Mouse (Mus musculus) midbrain, embryonic 13.5 days (tissue): ENCODE measurements around the gene Klra1. TPM values are rescaled to one million over a fixed set of nuclear protein-coding genes. Genes with fewer than 3 reads are reported as not detected.
"Not testable (repeated sequence)": the region's sequence is repeated elsewhere in the genome, so short reads cannot be mapped to it uniquely, and the experiment has no call there.

ENCODE experiments used
- ATAC-seq: fragments of 200-750 bp; cut with Nextera tagmentation; 2 replicates; pipeline ENCODE4 v1.8.0; 2017; ENCODE audit warnings: mild to moderate bottlenecking, moderate TSS enrichment, moderate library complexity
- H3K27ac ChIP-seq: fragments of 300-500 bp; sonication (generic); 2 replicates; pipeline ENCODE4 v1.5.1; 2015; ENCODE audit warnings: inconsistent platforms, mild to moderate bottlenecking, moderate library complexity
- H3K27me3 ChIP-seq: fragments of 300-500 bp; sonication (generic); 2 replicates; pipeline ENCODE4 v1.6.1; 2015; ENCODE audit warnings: mild to moderate bottlenecking, inconsistent platforms
- H3K36me3 ChIP-seq: fragments of 300-500 bp; sonication (generic); 2 replicates; pipeline ENCODE4 v1.6.1; 2015; ENCODE audit warnings: mild to moderate bottlenecking, inconsistent platforms
- H3K4me1 ChIP-seq: fragments of 300-500 bp; sonication (generic); replicated peaks from 2 replicates; pipeline ENCODE4 v1.6.1; 2015; ENCODE audit warnings: inconsistent platforms
- H3K4me2 ChIP-seq: fragments of 300-500 bp; sonication (generic); replicated peaks from 2 replicates; pipeline ENCODE4 v1.6.1; 2015; ENCODE audit warnings: moderate library complexity, mild to moderate bottlenecking, inconsistent platforms
- H3K4me3 ChIP-seq: fragments of 300-500 bp; sonication (generic); replicated peaks from 2 replicates; pipeline ENCODE4 v1.5.1; 2015; ENCODE audit warnings: mild to moderate bottlenecking, inconsistent platforms
- H3K9ac ChIP-seq: fragments of 300-500 bp; sonication (generic); replicated peaks from 2 replicates; pipeline ENCODE4 v1.6.1; 2015; ENCODE audit warnings: mild to moderate bottlenecking, inconsistent platforms
- H3K9me3 ChIP-seq: fragments of 300-500 bp; sonication (generic); 2 replicates; pipeline ENCODE4 v1.6.1; 2016; ENCODE audit warnings: mild to moderate bottlenecking, inconsistent platforms
- WGBS: fragments of 180-500 bp; shearing (Covaris S2); methylation state at CpG from one replicate; pipeline ENCODE4 v1.1.7; 2015; 5-methylcytosine and 5-hydroxymethylcytosine counted together
- polyA plus RNA-seq: library from polyadenylated mRNA; unstranded; fragments of >200 nt; fragmentation: Nextera tagmentation; extraction: Ambion mirVana; gene quantifications from 2 replicates; pipeline ENCODE4 v1.2.1, GENCODE M21; 2015

Klra1 gene
- not detected in 2 replicates for polyA plus RNA-seq

GRCm38 (mm10) chr6:130386750-130387149, at the start of gene Klra1:
Klra1 (minus strand) TSS chr6:130386874.
- no peak within 1 kb of the TSS for H3K9ac ChIP-seq
- 97% methylated on average over 2 of the region's 2 CpGs for WGBS
- H3K36me3 ChIP-seq, result no peaks in the 10 kb centered on the region
- ATAC-seq, result no peak
- no peaks in the 10 kb centered on the region for H3K4me1 ChIP-seq
- H3K4me3 ChIP-seq, result no peak within 1 kb of the TSS
- H3K4me2 ChIP-seq, result no peak within 1 kb of the TSS
- no peaks in the 10 kb centered on the region for H3K27me3 ChIP-seq
- no peak within 1 kb of the TSS for H3K27ac ChIP-seq
- peaks cover 13% of the 10 kb centered on the region; the same call in 1 of the 2 replicates for H3K9me3 ChIP-seq

GRCm38 (mm10) chr6:130429511-130429910, 42.8 kb upstream of the Klra1 start:
- Histone ChIP-seq H3K4me3 (no peak overlapping the region), H3K27me3 (no peaks in the 10 kb centered on the region), H3K4me2 (no peak overlapping the region), H3K36me3 (no peaks in the 10 kb centered on the region), H3K9me3 (peaks cover 19% of the 10 kb centered on the region), H3K27ac (no peak overlapping the region), H3K9ac (no peak overlapping the region), H3K4me1 (no peaks in the 10 kb centered on the region)
- no peak for ATAC-seq
- 92% methylated on average over 4 of the region's 4 CpGs for WGBS

GRCm38 (mm10) chr6:130419158-130419557, 32.5 kb upstream of the Klra1 start:
- Histone ChIP-seq H3K4me1 (no peaks in the 10 kb centered on the region), H3K4me2 (no peak overlapping the region), H3K27me3 (no peaks in the 10 kb centered on the region), H3K9ac (no peak overlapping the region), H3K4me3 (no peak overlapping the region), H3K27ac (no peak overlapping the region), H3K36me3 (no peaks in the 10 kb centered on the region), H3K9me3 (peaks cover 12% of the 10 kb centered on the region; the same call in 1 of the 2 replicates)
- no peak for ATAC-seq
- WGBS, result 86% methylated on average over 2 of the region's 2 CpGs

GRCm38 (mm10) chr6:130404882-130405281, 18.2 kb upstream of the Klra1 start:
- H3K4me2 ChIP-seq, result no peak overlapping the region
- no peak overlapping the region for H3K4me3 ChIP-seq
- no peaks in the 10 kb centered on the region for H3K36me3 ChIP-seq
- WGBS, result 62% methylated on average over 1 of the region's 1 CpGs
- no peak overlapping the region for H3K9ac ChIP-seq
- H3K27ac ChIP-seq, result no peak overlapping the region
- H3K4me1 ChIP-seq, result no peaks in the 10 kb centered on the region
- no peak for ATAC-seq
- no peaks in the 10 kb centered on the region for H3K27me3 ChIP-seq
- H3K9me3 ChIP-seq, result peaks cover 18% of the 10 kb centered on the region

GRCm38 (mm10) chr6:130385803-130386202, 871 bp downstream of the Klra1 start:
- no peak overlapping the region for H3K27ac ChIP-seq
- 65% methylated on average over 1 of the region's 1 CpGs for WGBS
- H3K9me3 ChIP-seq, result peaks cover 13% of the 10 kb centered on the region; the same call in 1 of the 2 replicates
- H3K4me1 ChIP-seq, result no peaks in the 10 kb centered on the region
- H3K9ac ChIP-seq, result no peak overlapping the region
- H3K4me3 ChIP-seq, result no peak overlapping the region
- no peak overlapping the region for H3K4me2 ChIP-seq
- ATAC-seq, result no peak
- no peaks in the 10 kb centered on the region for H3K36me3 ChIP-seq
- no peaks in the 10 kb centered on the region for H3K27me3 ChIP-seq

- Histone ChIP-seq H3K9me3 (peaks cover 15% of the 10 kb centered on the region; the same call in 1 of the 2 replicates), H3K27ac (no peak overlapping the region), H3K4me1 (no peaks in the 10 kb centered on the region), H3K27me3 (no peaks in the 10 kb centered on the region), H3K4me2 (no peak overlapping the region), H3K9ac (no peak overlapping the region), H3K36me3 (no peaks in the 10 kb centered on the region), H3K4me3 (no peak overlapping the region)
- ATAC-seq, result no peak
- WGBS, result 81% methylated on average over 4 of the region's 4 CpGs
These were observed 4.3 kb downstream of the Klra1 start for GRCm38 (mm10) chr6:130382375-130382774.

- not testable (repeated sequence) for H3K4me3 ChIP-seq, H3K9me3 ChIP-seq, ATAC-seq, H3K4me2 ChIP-seq, H3K4me1 ChIP-seq, H3K27ac ChIP-seq, H3K36me3 ChIP-seq, H3K9ac ChIP-seq, H3K27me3 ChIP-seq
- WGBS, result 48% methylated on average over 1 of the region's 1 CpGs
These were observed 41.3 kb downstream of the Klra1 start for GRCm38 (mm10) chr6:130345381-130345780.

- H3K4me1 ChIP-seq, H3K4me3 ChIP-seq, H3K36me3 ChIP-seq, H3K27me3 ChIP-seq, H3K4me2 ChIP-seq, H3K9ac ChIP-seq, H3K9me3 ChIP-seq, ATAC-seq, H3K27ac ChIP-seq: not testable (repeated sequence)
- WGBS, result 90% methylated on average over 2 of the region's 2 CpGs
These were observed 44.7 kb downstream of the Klra1 start for GRCm38 (mm10) chr6:130341973-130342372.

GRCm38 (mm10) chr6:130337411-130337810, 49.3 kb downstream of the Klra1 start, which contains the start of gene Klra3:
Klra3 (minus strand) TSS chr6:130337574.
- Histone ChIP-seq H3K9ac (no peak within 1 kb of the TSS), H3K4me2 (no peak within 1 kb of the TSS), H3K27me3 (no peaks in the 10 kb centered on the region), H3K4me1 (no peaks in the 10 kb centered on the region), H3K9me3 (no peaks in the 10 kb centered on the region; the same call in none of the 2 replicates), H3K36me3 (no peaks in the 10 kb centered on the region), H3K27ac (no peak within 1 kb of the TSS), H3K4me3 (no peak within 1 kb of the TSS)
- no peak for ATAC-seq
- 88% methylated on average over 8 of the region's 8 CpGs for WGBS

Other genes starting within 250 kb of the Klra1 start
- gene Klra9, start 193.8 kb downstream of the Klra1 start, polyA plus RNA-seq, result not detected in 2 replicates
- gene Klra7, start 153.6 kb downstream of the Klra1 start, polyA plus RNA-seq, result not detected in 2 replicates
- not detected in 2 replicates for gene Klra10, start 104.9 kb downstream of the Klra1 start, polyA plus RNA-seq
- not detected in 2 replicates for gene Klra3, start 49.3 kb downstream of the Klra1 start, polyA plus RNA-seq